Mouse (Mus musculus): Measurements from ENCODE around the gene Hbb-bt.
"Not testable (repeated sequence)": the region's sequence is repeated elsewhere in the genome, so short reads cannot be mapped to it uniquely, and the experiment has no call there.

The Hbb-bt gene

DNA sequence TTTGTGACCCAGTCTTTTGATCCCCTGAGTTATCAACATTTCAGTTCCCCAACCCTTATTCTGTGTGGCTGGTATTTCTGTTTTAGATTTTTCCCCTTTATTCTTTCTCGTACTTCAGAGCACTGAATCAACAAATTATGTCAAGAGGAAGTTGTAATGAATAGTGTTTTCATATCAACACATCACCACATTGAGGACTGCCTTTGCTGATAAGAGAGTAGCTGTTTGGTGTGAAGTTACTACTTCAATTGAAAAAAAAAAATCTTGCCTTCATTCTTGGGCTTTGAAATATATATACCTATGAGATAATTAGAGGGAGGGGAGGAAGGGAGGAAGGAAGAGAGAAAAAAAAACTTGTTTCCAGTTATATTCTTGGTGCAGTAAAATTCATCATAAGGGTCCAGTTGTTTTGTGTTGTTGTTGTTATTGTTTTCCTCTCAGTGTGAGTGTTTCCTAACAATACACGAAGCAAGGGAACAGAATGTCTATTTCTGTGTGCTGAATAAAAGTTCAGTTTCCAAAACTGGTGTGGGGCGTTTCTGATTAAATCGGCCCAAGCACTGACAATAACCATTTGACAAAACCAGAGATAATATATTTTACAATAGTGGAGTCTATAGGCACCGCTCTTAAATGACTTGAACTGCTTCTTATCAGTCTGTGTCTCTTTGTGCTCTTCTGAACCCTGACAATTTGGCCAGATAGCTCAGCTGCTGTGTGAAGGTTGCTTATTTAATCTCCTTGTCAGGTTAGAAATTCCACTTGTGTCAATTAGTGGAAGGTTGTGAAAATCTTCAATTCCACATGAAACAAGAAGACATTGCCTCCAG is 4.6 kb downstream of the Hbb-bt start:
- DNase-seq (ENCODE audit: low read depth, low spot score) = no peak

DNA sequence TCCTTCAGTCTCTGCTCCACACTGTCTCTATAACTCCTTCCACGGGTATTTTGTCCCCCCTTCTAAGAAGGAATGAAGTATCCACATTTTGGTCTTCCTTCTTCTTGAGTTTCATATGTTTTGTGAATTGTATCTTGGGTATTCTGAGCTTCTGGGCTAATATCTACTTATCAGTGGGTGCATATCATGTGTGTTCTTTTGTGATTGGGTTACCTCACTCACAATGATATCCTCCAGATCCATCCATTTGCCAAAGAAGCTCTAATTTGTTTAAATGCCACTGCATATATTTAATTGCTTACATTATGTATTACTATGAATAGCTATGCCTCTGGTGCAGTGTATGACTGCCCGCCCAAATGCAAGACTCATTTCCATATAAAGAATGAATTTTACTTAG is 5.7 kb downstream of the Hbb-bt start:
- not testable (repeated sequence) for DNase-seq (ENCODE audit: low read depth, low spot score)

DNA sequence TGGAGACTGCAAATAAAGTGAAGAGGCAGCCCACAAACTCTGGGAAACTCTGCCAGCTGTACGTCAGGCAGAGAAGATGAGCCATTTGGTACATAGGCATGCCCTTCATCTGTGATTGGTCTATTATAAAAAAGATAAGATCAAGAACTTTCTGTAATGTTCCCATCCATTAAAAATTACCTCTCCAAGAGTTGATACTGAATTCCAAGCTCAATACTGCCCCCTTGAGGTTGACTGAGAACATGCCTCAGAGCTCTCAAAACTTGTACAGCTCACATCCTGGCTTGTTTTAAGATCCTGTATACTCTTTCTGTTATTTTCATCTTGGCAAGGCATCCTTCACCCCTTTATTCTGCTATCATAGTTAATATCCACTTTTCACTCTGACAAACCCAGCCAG is 6.9 kb downstream of the Hbb-bt start:
- peak; percentile 36 for DNase-seq (ENCODE audit: low read depth, low spot score)

DNA sequence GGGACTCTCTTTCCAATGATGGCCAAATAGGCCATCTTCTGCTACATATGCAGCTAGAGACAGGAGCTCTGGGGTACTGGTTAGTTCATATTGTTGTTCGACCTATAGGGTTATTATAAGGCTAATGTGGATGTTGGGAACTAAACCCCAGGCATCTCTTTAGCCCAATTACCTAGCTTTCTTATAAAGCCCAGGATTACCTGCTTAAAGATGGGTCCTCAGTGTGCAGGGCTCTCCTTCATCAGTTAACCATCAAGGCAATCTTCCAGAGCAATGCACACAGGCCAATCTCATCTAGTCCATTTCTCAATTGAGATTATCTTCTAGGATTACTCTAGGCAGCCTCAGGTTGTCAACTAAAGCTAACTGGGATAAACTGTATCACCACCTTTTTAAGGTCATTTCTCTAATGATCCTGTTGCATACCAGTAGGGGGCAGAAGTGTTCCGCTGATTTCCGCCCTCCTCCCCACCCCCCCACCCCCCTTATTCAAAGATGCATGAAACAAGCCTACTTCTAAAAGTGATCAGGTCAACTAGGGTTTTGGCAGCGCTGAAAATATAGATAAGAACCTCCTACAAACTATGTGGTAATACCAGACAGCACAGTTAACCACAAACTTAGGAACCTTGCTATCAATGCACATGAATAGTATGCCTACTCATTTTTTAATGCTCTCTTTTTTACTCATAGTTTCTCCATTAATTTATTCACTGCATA is 21.0 kb downstream of the Hbb-bt start:
- no peak for DNase-seq (ENCODE audit: low read depth, low spot score)

DNA sequence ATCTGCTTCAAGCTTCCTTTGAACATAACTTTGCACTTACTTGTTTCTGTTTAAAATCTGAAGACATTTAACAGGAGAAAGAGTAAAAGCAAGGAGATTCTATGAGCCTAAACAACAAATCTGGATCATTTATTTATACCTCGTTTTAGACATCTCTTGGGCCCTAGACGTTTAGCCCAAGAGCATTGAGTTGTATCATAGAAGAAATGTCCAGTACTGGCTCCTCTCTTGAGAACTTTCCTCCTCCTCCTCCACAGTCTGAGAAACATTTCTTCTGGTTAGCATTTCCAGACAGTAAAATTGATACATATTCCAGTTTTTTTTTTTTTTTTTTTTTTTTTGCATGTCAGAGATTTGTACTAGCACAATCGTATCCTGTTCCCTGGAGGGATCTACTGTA is 22.1 kb downstream of the Hbb-bt start, which contains the start of gene Olfr67:
TSS of gene Olfr67 (minus strand) at position 101 of the 400 bp plus-strand sequence.
- DNase-seq (ENCODE audit: low read depth, low spot score) = no peak

DNA sequence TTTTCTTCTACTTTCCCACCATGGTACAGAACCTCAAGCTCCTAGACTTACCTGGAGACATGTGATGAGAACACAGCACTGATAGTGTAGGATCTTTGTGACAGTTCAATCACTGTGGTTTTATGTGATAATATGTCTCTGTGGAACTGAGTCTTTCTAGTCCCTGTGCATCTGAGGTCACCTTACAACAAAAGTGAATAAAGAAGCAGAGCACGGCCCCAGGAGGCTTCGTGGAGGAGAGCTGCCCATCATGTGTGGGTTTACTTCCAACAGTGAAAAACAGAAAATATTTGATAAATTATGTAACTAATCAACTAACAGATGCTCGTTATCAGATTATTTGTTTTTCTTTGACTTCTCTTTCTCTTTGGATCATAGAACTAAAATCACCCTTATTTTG is 34.2 kb downstream of the Hbb-bt start, which contains the start of gene Olfr68:
TSS of gene Olfr68 (minus strand) at position 101 of the 400 bp plus-strand sequence.
- DNase-seq (ENCODE audit: low read depth, low spot score) = no peak

DNA sequence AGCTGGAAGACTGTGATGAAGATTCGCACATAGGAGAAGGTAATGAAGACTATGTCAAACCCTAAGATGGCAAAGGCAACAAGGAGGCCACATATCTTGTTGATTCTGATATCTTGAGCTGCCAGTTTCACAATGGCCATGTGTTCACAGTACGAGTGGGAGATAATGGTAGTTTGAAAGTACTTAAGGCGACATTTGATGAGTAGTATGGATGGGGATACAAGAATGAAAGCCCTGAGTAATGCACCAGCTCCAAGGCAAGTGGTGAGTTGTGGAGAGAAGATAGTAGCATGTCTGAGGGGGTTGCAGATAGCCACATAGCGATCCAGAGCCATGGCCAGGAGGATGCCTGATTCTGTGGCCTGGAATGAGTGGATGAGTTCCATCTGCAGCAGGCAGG is 36.1 kb downstream of the Hbb-bt start:
- not testable (repeated sequence) for DNase-seq (ENCODE audit: low read depth, low spot score)

DNA sequence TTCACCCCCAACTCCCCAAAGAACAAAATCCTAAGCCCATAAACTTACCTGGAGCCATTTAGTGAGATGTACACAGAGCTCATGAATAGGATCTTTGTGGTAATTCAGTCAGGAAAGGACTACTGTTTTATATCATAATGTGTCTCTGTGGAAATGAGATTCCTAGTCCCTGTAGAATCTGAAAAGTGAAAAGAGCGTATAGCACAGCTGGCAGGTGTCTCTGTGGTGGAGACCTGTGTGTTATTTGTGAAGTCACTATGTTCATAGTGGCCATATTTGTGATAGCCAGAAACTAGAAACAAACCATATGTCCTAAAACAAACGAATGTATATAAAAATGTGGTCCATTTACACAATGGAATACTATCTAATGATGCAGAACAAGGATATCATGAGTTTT is 42.3 kb downstream of the Hbb-bt start, which contains the start of gene Olfr69:
TSS of gene Olfr69 (minus strand) at position 101 of the 400 bp plus-strand sequence.
- DNase-seq (ENCODE audit: low read depth, low spot score) = no peak

DNA sequence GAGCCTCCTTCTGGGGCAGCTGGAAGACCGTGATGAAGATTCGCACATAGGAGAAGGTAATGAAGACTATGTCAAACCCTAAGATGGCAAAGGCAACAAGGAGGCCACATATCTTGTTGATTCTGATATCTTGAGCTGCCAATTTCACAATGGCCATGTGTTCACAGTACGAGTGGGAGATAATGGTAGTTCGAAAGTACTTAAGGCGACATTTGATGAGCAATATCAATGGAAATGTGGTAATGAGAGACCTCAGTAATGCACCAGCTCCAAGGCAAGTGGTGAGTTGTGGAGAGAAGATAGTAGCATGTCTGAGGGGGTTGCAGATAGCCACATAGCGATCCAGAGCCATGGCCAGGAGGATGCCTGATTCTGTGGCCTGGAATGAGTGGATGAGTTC is 46.1 kb downstream of the Hbb-bt start:
- not testable (repeated sequence) for DNase-seq (ENCODE audit: low read depth, low spot score)

Data from embryo, embryonic 11.5 days (tissue).